Mouse (Mus musculus) cerebellum, postnatal 10 days (tissue): ENCODE measurements around the gene Ecel1.
A peak's percentile ranks its signal among the peaks of the same experiment; 100 is the strongest.

Source experiments
- DNase-seq, 2 experiments: peaks; one replicate each; pipeline ENCODE4 v3.0.0; 2021; ENCODE audit warnings: mixed read lengths in 2 of 2

Ecel1 gene

DNA sequence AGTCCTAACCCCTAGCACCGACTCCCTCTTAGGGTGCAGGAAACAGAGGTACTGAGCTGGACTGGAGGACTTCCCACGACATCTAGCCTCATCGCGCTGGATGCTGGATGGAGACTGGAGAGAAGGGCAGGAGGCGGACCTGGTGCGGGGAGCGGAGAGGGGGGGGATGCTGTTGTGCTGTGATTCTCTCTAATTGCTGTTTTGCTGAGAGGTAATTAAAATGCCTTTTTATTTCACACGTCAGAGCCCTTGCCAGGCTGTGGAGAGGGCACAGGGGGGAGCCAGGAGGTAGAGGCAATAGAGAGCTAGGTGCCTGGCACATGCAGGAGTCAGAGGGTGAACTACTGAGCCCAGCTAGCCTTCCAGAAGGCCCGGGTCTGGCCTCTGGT lies 8.5 kb upstream of the Ecel1 start:
- DNase-seq = no peak

- no peak for DNase-seq
Measured at GRCm38 (mm10) chr1:87164164-87164795, 8.0 kb upstream of the Ecel1 start.

- no peak for DNase-seq
Measured at GRCm38 (mm10) chr1:87159396-87159795, 3.1 kb upstream of the Ecel1 start.

- peak in 1 of 2 experiments; percentile 30 for DNase-seq
Measured at GRCm38 (mm10) chr1:87155531-87156198, 656 bp downstream of the Ecel1 start.

- DNase-seq = no peak
Measured at GRCm38 (mm10) chr1:87154501-87155120, 1.7 kb downstream of the Ecel1 start.

GRCm38 (mm10) chr1:87153776-87154500 lies 2.4 kb downstream of the Ecel1 start:
- DNase-seq = no peak

DNA sequence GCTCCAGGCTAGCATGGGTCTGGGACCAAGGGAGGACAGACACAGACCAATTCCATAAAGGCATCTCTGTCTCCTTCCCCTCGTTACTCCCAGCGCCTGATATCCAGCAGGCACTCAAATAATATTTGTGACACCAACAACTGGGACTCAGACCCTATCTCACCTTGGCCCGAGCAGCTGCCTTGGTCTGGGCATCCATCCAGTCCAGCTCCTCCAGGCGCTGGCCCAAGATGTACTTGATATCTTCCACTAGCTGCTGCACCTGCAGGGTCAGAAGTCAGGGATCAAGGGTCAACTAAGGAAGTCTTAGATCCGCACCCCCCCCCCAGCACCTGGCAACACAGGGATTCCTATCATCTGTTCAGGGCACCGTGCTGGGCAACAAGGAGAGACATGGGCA lies 5.0 kb downstream of the Ecel1 start:
- DNase-seq = no peak

GRCm38 (mm10) chr1:87149422-87149821 lies 6.9 kb downstream of the Ecel1 start:
- no peak for DNase-seq

GRCm38 (mm10) chr1:87143141-87143540 lies 13.2 kb downstream of the Ecel1 start:
- DNase-seq = no peak

DNA sequence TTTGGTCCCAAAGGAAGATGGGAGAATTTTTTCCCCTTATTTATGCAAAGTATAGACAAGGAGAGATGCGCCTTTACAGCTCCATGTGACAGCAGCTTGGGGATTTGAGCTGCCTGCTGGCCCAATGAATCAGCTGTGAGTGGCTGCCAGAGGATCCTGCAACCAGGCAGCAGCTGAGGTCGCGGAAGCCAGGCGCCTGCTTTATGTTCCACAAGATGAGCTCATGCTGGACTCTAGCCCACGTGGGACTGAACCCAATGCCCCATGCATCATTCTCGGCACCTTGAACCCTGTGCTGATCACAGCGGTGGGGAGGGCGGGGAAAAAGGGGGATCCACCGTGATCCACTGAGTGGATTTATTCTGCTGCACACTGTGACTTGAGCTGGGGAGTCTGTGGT lies 13.9 kb downstream of the Ecel1 start:
- peak; percentile 65 to 66 for DNase-seq

- DNase-seq = no peak
Measured at GRCm38 (mm10) chr1:87141550-87141949, 14.8 kb downstream of the Ecel1 start.

- no peak for DNase-seq
Measured at GRCm38 (mm10) chr1:87131803-87132202, 24.5 kb downstream of the Ecel1 start.

DNA sequence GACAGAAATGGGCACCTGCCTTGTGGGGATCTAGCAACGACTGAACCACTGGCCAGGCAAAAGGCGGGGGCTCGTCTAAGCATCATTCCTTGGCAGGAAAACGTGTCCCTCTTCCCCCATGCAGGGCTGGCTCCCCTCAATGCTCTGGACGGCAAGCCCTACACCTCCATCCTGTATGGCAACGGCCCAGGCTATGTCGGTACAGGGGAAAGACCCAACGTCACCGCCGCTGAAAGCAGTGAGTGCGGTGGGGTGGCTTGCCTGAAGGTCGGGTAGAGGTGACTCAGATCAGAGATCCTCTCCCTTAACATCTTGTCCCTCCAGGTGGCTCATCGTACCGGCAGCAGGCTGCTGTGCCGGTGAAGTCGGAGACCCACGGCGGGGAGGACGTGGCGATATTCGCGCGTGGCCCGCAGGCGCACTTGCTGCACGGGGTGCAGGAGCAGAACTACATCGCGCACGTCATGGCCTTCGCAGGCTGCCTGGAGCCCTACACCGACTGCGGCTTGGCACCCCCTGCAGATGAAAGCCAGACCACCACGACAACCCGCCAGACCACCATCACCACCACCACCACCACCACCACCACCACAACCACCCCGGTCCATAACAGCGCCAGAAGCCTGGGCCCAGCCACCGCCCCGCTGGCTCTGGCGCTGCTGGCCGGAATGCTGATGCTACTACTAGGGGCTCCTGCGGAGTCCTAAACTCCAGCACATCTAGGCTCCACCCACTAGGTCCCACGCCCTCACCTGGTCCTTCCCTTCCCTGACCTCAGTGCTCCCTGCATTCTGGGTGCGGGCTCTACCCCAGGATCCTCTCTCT lies 28.9 kb downstream of the Ecel1 start:
- peak; percentile 55 to 58 for DNase-seq

- no peak for DNase-seq
Measured at GRCm38 (mm10) chr1:87124673-87125072, 31.6 kb downstream of the Ecel1 start, which contains the start of gene Akp3. TSS of gene Akp3 (plus strand) at chr1:87124973.

DNA sequence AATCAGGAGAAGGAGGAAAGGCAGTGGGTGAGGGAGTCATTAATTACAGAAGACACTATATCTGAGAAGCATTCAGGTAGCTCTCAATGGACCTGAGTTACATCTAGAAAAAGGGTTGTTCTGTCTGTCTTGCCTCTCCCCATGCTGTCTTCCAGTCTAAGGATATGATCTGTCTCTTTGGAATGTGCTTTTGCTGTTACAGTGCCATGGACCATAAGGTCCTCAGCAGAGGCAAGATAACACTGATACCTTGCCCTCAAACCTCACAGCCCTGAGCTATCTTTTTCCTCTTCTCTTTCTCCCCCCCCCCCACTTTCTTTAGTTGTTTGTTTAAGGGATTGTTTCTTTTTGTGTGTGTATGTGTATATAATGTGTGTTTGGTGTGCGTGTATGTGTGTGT lies 41.5 kb downstream of the Ecel1 start:
- no peak for DNase-seq

DNA sequence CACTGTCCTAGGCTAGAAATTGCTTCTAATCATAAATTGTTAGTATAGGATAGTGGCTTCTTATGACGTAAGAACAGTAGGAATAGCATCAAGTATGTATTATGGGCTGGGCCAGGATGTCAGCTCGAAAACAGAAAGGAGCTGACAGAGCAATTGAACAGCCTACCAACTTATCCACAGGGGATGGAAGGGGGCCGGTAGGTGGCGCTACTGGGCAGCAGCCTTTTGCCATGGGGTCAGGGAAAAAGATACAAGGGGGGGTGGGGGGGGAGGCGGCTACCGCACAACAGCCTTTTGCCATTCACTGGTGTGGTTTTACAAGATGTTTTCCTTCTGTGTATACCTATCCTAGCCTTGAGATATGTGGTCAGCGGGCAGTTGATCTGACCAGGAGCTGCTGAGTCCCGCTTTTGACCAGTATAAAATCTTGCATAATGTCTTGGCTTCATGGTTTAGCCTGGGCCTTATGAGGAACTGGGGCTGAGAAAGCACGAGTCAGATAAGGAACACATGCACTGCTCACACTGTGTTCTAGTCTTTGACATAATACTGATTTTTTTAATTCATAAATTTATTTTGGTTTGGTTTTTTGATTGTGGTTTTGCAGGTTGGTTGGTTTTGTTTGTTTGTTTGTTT lies 44.5 kb downstream of the Ecel1 start:
- peak; percentile 65 to 72 for DNase-seq

DNA sequence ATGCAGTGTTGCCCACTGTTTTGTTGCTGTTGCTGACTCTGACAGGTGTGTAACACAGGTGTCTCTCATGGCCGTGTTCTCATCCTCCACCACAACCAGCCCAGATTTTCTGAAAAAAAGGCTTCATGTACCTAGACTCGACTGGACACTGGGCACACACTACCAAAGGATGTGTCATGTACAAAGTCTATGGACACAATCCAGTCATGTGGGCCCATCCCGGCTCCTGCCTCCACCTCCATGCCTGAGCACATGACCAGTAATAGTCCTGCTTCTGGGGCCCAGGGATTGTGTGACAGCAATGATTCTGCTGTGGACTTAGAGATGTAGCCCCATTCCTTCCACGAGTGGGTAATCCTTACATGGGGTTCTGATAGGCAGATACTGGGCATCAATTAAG lies 47.8 kb downstream of the Ecel1 start:
- DNase-seq = no peak

GRCm38 (mm10) chr1:87106536-87106935 lies 49.8 kb downstream of the Ecel1 start:
- DNase-seq = no peak

DNA sequence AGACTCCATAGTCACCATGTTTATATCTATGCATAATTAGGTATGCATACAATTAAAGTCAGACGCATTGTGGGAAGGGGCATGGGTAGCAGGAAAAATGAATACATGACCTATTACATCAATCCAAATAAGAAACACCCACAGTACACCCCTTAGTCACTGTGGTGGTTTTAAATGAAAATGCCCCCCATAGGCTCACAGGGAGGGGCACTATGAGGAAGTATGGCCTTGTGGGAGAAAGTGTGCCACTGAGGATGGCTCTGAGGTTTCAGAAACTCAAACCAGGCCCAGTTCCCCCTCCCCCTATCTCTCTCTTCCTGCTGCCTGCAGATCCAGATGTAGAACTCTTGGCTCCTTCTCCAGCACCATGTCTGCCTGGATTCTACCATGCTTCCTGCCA lies 52.4 kb downstream of the Ecel1 start:
- no peak for DNase-seq

DNA sequence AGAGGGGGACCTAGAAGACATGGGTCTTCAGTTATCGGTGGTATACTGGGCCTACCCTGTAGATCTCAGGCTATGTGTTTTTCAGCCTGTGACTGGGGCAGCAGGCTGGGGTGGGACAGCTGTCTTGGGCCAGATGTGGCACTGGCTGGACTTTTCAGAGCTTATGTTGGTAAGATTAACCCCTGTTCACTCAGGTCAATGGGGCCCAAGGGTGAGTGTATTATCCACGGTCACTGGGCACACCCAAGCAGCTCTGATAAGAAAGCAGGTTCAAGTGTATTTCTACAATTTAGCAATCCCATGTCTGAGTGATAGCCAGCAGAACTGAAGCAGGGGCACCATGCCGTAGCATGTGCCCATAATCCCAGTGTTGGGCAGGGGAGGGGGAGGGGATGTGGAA lies 54.2 kb downstream of the Ecel1 start:
- no peak for DNase-seq

GRCm38 (mm10) chr1:87101411-87101810 lies 54.9 kb downstream of the Ecel1 start, which contains the start of gene Alpi:
TSS of gene Alpi (minus strand) at chr1:87101606.
- DNase-seq = no peak

DNA sequence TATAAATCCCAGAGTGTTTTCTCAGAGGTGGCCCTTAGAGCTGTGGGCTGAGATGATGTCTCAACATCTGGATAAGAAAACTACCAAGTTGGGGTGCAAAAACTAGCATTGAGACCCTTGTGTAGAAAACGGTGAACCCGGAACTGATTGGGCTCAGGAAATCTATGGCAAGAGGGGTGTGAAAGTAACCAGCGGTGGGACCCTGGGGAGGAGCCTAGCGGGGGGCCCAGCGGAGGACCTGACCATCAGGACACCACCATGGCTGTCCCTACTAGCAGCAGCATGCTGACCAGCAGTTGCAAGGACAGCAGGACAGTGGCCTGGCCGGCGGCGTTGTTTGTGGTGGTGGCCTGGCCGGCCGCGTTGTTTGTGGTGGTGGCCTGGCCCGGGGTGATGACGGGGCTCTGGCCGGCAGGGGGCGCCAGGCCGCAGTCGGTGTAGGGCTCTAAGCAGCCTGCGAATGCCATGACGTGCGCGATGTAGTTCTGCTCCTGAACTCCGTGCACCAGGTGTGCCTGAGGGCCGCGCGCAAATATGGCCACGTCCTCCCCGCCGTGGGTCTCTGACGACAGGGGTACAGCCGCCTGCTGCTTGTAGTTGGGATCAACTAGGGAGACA lies 57.9 kb downstream of the Ecel1 start:
- DNase-seq = peak; percentile 81
